Mouse (Mus musculus): ENCODE measurements at regions not wholly inside any gene's neighbourhood (a gene's known extent, or its start where the extent isn't known, plus 50 kb on each side); places are given as distances from the start of the nearest gene placed in this dataset.
"Not testable (repeated sequence)": the region's sequence is repeated elsewhere in the genome, so short reads cannot be mapped to it uniquely, and the experiment has no call there.

- no peak for DNase-seq (ENCODE audit: low read depth, low spot score)
- WGBS = 44% methylated on average over 6 of the region's 6 CpGs
These were observed 244.6 kb upstream of the Tram1l1 start for GRCm38 (mm10) chr3:124075974-124076606.

GRCm38 (mm10) chr3:124092404-124093121, 228.1 kb upstream of the Tram1l1 start:
- no peak for DNase-seq (ENCODE audit: low read depth, low spot score)
- WGBS = 61% methylated on average over 9 of the region's 9 CpGs

- 78% methylated on average over 1 of the region's 1 CpGs for WGBS
- no peak for DNase-seq (ENCODE audit: low read depth, low spot score)
These were observed 206.7 kb upstream of the Tram1l1 start for GRCm38 (mm10) chr3:124113995-124114394.

- WGBS = 80% methylated on average over 2 of the region's 2 CpGs
- no peak for DNase-seq (ENCODE audit: low read depth, low spot score)
These were observed 164.4 kb upstream of the Tram1l1 start for GRCm38 (mm10) chr3:124156255-124156654.

- 54% methylated on average over 6 of the region's 6 CpGs for WGBS
- no peak for DNase-seq (ENCODE audit: low read depth, low spot score)
These were observed 162.6 kb upstream of the Tram1l1 start for GRCm38 (mm10) chr3:124157858-124158655.

- 40% methylated on average over 6 of the region's 6 CpGs for WGBS
- not testable (repeated sequence) for DNase-seq (ENCODE audit: low read depth, low spot score)
These were observed 127.3 kb upstream of the Tram1l1 start for GRCm38 (mm10) chr3:124193331-124193730.

GRCm38 (mm10) chr3:124200226-124200940, 120.3 kb upstream of the Tram1l1 start:
- 54% methylated on average over 9 of the region's 9 CpGs for WGBS
- not testable (repeated sequence) for DNase-seq (ENCODE audit: low read depth, low spot score)

GRCm38 (mm10) chr3:124217131-124217530, 103.5 kb upstream of the Tram1l1 start:
- WGBS = 47% methylated on average over 2 of the region's 2 CpGs
- no peak for DNase-seq (ENCODE audit: low read depth, low spot score)

GRCm38 (mm10) chr3:124225982-124226381, 94.7 kb upstream of the Tram1l1 start:
- 78% methylated on average over 4 of the region's 4 CpGs for WGBS
- no peak for DNase-seq (ENCODE audit: low read depth, low spot score)

- no peak for DNase-seq (ENCODE audit: low read depth, low spot score)
These were observed 93.0 kb upstream of the Tram1l1 start for GRCm38 (mm10) chr3:124227701-124228100.

GRCm38 (mm10) chr3:124240936-124241733, 79.5 kb upstream of the Tram1l1 start:
- WGBS = 70% methylated on average over 5 of the region's 5 CpGs
- no peak for DNase-seq (ENCODE audit: low read depth, low spot score)

- 100% methylated on average over 1 of the region's 1 CpGs for WGBS
- DNase-seq (ENCODE audit: low read depth, low spot score) = no peak
These were observed 79.0 kb upstream of the Tram1l1 start for GRCm38 (mm10) chr3:124241734-124242006.

- DNase-seq (ENCODE audit: low read depth, low spot score) = no peak
- 50% methylated on average over 3 of the region's 3 CpGs for WGBS
These were observed 58.5 kb upstream of the Tram1l1 start for GRCm38 (mm10) chr3:124262150-124262549.

GRCm38 (mm10) chr3:124266821-124267220, 53.8 kb upstream of the Tram1l1 start:
- WGBS = 79% methylated on average over 5 of the region's 5 CpGs

GRCm38 (mm10) chr3:124270506-124270905, 50.1 kb upstream of the Tram1l1 start:
- WGBS = 71% methylated on average over 5 of the region's 5 CpGs
- DNase-seq (ENCODE audit: low read depth, low spot score) = no peak

More at GRCm38 (mm10) chr3:124266821-124267220, 53.8 kb upstream of the Tram1l1 start:
- DNase-seq (ENCODE audit: low read depth, low spot score) = no peak

Measured in large intestine, adult 2 months (tissue).